Mouse (Mus musculus) heart, postnatal 0 days (tissue): ENCODE data around the gene Zfp473. TPM values are rescaled to one million over a fixed set of nuclear protein-coding genes. Genes with fewer than 3 reads are reported as not detected.
"Not testable (repeated sequence)": the region's sequence is repeated elsewhere in the genome, so short reads cannot be mapped to it uniquely, and the experiment has no call there.

Experiments used
- ATAC-seq: fragments of 200-750 bp; cut with Nextera tagmentation; 2 replicates; pipeline ENCODE4 v1.8.0; 2017; ENCODE audit warnings: low read depth, moderate number of reproducible peaks, moderate library complexity; ENCODE audit not compliant: insufficient read depth
- DNase-seq: peaks from one replicate; pipeline ENCODE4 v3.0.0-alpha.2; 2016; ENCODE audit warnings: low spot score
- H3K27ac ChIP-seq: fragments of 300-500 bp; sonication (generic); 2 replicates; pipeline ENCODE4 v1.5.1; 2014; ENCODE audit warnings: low read depth, mild to moderate bottlenecking
- H3K27me3 ChIP-seq: fragments of 300-500 bp; sonication (generic); 2 replicates; pipeline ENCODE4 v1.6.1; 2014; ENCODE audit warnings: low read length, mixed read lengths; ENCODE audit not compliant: control insufficient read depth, insufficient read depth
- H3K36me3 ChIP-seq: fragments of 300-500 bp; sonication (generic); replicated peaks from 2 replicates; pipeline ENCODE4 v1.6.1; 2014; ENCODE audit warnings: low read length, mixed read lengths; ENCODE audit not compliant: control insufficient read depth, insufficient read depth
- H3K4me1 ChIP-seq: fragments of 300-500 bp; sonication (generic); 2 replicates; pipeline ENCODE4 v1.6.1; 2014; ENCODE audit warnings: antibody characterized with exemption; ENCODE audit not compliant: control insufficient read depth, insufficient read depth
- H3K4me2 ChIP-seq: fragments of 300-500 bp; sonication (generic); 2 replicates; pipeline ENCODE4 v1.6.1; 2014; ENCODE audit warnings: low read depth, mild to moderate bottlenecking, low read length, moderate library complexity
- H3K4me3 ChIP-seq: fragments of 300-500 bp; sonication (generic); 2 replicates; pipeline ENCODE4 v1.5.1; 2014; ENCODE audit warnings: low read depth, low read length
- H3K9ac ChIP-seq: fragments of 300-500 bp; sonication (generic); replicated peaks from 2 replicates; pipeline ENCODE4 v1.6.1; 2014; ENCODE audit warnings: low read depth, low read length, mixed read lengths
- H3K9me3 ChIP-seq: fragments of 300-500 bp; sonication (generic); replicated peaks from 2 replicates; pipeline ENCODE4 v1.6.1; 2016; ENCODE audit warnings: low read length; ENCODE audit not compliant: control insufficient read depth
- CTCF ChIP-seq: IDR thresholded peaks from 2 replicates; pipeline ENCODE4 v1.5.1; 2016; ENCODE audit warnings: antibody characterized with exemption, control low read depth, low read depth
- EP300 ChIP-seq: IDR thresholded peaks from 2 replicates; pipeline ENCODE4 v1.6.1; 2016; ENCODE audit warnings: antibody characterized with exemption, low read depth
- WGBS: fragments of 180-500 bp; shearing (Covaris S2); extraction: QIAGEN DNeasy Blood & Tissue Kit; methylation state at CpG from one replicate; pipeline ENCODE4 v1.1.7; 2014; 5-methylcytosine and 5-hydroxymethylcytosine counted together
- polyA plus RNA-seq: library from polyadenylated mRNA; unstranded; fragments of >200 nt; fragmentation: Nextera tagmentation; extraction: Ambion mirVana; gene quantifications from 2 replicates; pipeline ENCODE4 v1.2.1, GENCODE M21; 2015
- total RNA-seq: library from RNA; depleted of rRNA; stranded (reverse); fragments of >200 nt; gene quantifications from 2 replicates; pipeline ENCODE4 v1.2.3, GENCODE M21; 2014; ENCODE audit warnings: low replicate concordance

Zfp473 gene
- total and polyA plus RNA-seq, 2 experiments from 2014 or later, result 0.15 to 0.46 TPM

DNA sequence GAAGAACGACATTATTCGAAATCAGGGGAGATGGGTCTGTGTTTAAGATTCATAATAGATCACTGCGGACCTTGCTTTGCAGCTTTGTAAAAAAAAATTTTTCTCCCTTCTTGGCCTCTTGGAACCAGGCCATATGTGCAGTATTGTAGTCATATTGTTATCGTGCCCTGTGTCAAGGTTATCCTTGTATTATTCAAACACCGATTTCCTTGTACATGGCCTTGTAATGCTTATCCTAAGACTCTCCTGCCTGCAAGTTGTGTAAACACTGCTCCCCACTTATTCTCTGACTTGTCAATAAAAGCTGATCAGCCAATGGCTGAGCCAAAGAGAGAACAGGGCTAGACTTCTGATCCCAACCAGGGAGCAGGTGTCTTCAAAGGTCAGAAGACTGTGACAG, 28.8 kb downstream of the Zfp473 start:
- no peak overlapping the region for H3K4me2 ChIP-seq
- no peaks in the 10 kb centered on the region for H3K36me3 ChIP-seq
- ATAC-seq (no peak), DNase-seq (no peak)
- no peak overlapping the region for H3K4me3 ChIP-seq
- no peaks in the 10 kb centered on the region for H3K27me3 ChIP-seq
- no peak overlapping the region for H3K9ac ChIP-seq
- 69% methylated on average over 5 of the region's 5 CpGs for WGBS
- no peaks in the 10 kb centered on the region for H3K9me3 ChIP-seq
- no peaks in the 10 kb centered on the region for H3K4me1 ChIP-seq
- no peak overlapping the region for H3K27ac ChIP-seq
- TF ChIP-seq EP300 (no peak), CTCF (no peak)

DNA sequence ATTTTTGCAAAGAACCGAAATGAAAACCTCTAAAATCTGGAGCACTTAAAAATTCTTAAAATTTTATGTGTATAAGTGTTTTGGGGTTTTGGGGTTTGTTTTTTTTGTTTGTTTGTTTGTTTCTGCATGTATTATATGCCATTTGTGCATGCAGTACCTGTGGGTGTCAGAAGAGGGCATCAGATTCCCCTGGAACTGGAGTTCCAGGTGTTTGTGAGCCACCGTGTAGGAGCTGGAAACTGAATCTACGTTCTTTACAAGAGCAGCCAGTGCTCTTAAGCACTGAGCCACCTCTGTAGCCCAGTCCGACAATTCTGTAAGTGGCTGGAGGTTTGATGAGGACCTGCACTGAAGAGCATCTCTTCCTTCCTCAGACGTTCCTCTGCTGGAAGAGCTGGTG, 41.0 kb downstream of the Zfp473 start:
- Histone ChIP-seq H3K9me3 (0 out of 2 replicates have a peak, but pooled peaks cover 3% of the 10 kb centered on the region), H3K4me2 (no peak overlapping the region), H3K4me1 (no peaks in the 10 kb centered on the region), H3K4me3 (no peak overlapping the region), H3K9ac (no peak overlapping the region), H3K27me3 (no peaks in the 10 kb centered on the region), H3K36me3 (no peaks in the 10 kb centered on the region), H3K27ac (no peak overlapping the region)
- 79% methylated on average over 5 of the region's 5 CpGs for WGBS
- no peak for ATAC-seq
- DNase-seq, result no peak
- TF ChIP-seq EP300 (no peak), CTCF (no peak)

DNA sequence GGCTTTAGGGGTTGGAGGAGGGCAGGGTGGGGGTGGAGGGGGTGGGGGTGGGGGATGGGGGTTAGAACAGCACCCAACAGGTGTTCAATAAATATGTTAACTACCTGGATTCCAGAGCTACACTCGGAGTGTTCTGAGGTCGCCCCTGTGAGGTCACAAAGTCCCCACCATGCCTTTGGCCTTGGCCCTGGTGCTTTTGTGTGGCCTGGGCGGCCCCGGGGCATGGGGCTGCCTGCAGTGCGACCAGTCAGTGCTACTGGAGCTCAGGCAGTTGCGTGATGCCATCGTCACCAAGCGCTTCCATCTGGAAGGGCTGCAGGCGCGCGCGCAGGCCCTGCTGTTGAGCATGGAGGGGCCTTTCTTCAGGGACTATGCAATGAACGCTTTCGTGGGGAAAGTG, 42.3 kb downstream of the Zfp473 start, which contains the start of gene Izumo2:
Izumo2 (plus strand) TSS at position 169 of the 400 bp plus-strand sequence.
- Histone ChIP-seq H3K9me3 (0 out of 2 replicates have a peak, but pooled peaks cover 3% of the 10 kb centered on the region), H3K27me3 (no peaks in the 10 kb centered on the region), H3K36me3 (no peaks in the 10 kb centered on the region), H3K27ac (no peak within 1 kb of the TSS), H3K4me1 (no peaks in the 10 kb centered on the region), H3K4me2 (no peak within 1 kb of the TSS), H3K4me3 (no peak within 1 kb of the TSS), H3K9ac (no peak within 1 kb of the TSS)
- WGBS, result 70% methylated on average over 14 of the region's 14 CpGs
- no peak for ATAC-seq
- no peak for DNase-seq
- TF ChIP-seq CTCF, result no peak
- no peak for TF ChIP-seq EP300

DNA sequence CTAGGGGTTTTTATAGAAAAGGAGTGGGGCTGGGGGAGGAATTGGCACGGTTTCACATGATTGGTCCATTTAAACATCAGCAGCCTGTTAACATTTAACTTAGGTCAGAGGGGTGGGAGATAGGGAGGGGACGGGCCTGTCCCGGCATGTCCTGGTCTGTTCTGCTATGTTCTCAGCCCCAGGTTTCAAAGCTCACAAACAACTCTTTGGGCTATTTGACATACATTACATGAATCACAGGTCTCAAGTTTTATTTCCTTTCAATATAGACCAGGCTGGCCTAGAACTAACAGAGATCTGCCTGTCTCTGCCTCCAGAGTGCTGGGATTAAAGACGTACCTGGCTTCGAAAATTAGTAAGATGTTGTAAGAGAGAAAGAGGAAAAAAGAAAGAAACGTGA, 42.8 kb downstream of the Zfp473 start:
- H3K9me3 ChIP-seq, H3K36me3 ChIP-seq, ATAC-seq: not testable (repeated sequence)

DNA sequence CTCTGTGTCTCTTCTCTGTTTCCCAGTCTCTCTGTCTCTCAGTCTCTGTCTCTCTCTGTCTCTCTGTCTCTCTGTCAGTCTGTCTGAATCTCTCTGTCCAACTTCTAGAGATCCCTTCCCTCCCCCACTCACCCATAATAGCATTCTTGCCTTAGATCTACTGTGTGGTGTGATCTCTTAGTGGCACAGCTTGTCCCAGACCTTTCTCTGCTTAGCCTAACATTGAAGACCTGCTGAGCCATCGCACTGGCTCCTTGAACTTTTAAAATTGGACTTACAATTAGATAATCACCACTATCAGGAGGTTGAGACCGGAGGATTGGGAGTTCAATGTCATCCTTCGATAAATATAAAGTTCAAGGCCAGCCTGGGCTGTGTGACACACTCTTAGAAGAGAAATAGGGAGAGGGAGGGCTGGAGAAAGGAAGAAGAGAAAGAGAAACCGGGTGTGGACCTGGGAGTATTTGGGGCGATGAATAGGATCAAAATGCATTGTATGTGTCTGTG, 43.6 kb downstream of the Zfp473 start:
- no peak for ATAC-seq

More for the DNA sequence above, 42.8 kb downstream of the Zfp473 start:
- not testable (repeated sequence) for DNase-seq, H3K27ac ChIP-seq, H3K4me2 ChIP-seq, H3K4me3 ChIP-seq, H3K9ac ChIP-seq, H3K27me3 ChIP-seq, H3K4me1 ChIP-seq
- 81% methylated on average over 5 of the region's 6 CpGs for WGBS

DNA sequence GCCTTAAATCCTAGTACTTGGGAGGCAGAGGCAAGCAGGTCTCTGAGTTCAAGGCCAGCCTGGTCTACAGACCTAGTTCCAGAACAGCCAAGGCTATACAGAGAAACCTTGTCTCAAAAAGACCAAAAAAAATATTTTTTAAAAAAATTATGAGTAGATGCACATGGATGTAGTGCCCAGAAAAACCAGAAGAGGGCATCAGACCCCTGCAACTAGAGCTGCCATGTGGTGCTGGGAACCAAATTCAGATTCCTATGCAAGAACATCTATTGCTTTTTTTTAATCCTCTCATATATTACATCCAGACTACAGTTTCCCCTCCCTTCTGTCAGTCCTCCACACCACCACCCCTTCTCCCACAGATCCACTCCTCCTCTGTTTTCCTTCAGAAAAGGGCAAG, 44.5 kb downstream of the Zfp473 start:
- no peak overlapping the region for H3K4me3 ChIP-seq
- H3K4me2 ChIP-seq, result no peak overlapping the region
- no peak overlapping the region for H3K27ac ChIP-seq
- H3K4me1 ChIP-seq, result no peaks in the 10 kb centered on the region
- no peak for ATAC-seq
- 0 out of 2 replicates have a peak, but pooled peaks cover 3% of the 10 kb centered on the region for H3K9me3 ChIP-seq
- H3K9ac ChIP-seq, result no peak overlapping the region
- TF ChIP-seq CTCF (no peak), EP300 (no peak)
- H3K27me3 ChIP-seq, result no peaks in the 10 kb centered on the region
- no peak for DNase-seq
- no peaks in the 10 kb centered on the region for H3K36me3 ChIP-seq

More for the DNA sequence above, 43.6 kb downstream of the Zfp473 start:
- Histone ChIP-seq H3K4me2 (no peak overlapping the region), H3K27ac (no peak overlapping the region), H3K4me3 (no peak overlapping the region), H3K27me3 (no peaks in the 10 kb centered on the region), H3K9ac (no peak overlapping the region), H3K36me3 (no peaks in the 10 kb centered on the region), H3K9me3 (0 out of 2 replicates have a peak, but pooled peaks cover 3% of the 10 kb centered on the region), H3K4me1 (no peaks in the 10 kb centered on the region)
- no peak for DNase-seq
- TF ChIP-seq EP300 (no peak), CTCF (no peak)
- WGBS, result 81% methylated on average over 5 of the region's 5 CpGs
